Mouse (Mus musculus) hindbrain, embryonic 12.5 days (tissue): Measurements from ENCODE around the gene Dhrs7b. TPM values are rescaled to one million over a fixed set of nuclear protein-coding genes. Genes with fewer than 3 reads are reported as not detected.
A peak's percentile ranks its signal among the peaks of the same experiment; 100 is the strongest.
"Not testable (repeated sequence)": the region's sequence is repeated elsewhere in the genome, so short reads cannot be mapped to it uniquely, and the experiment has no call there.

Experiments used
- ATAC-seq: fragments of 200-750 bp; cut with Nextera tagmentation; 2 replicates; pipeline ENCODE4 v1.8.0; 2017; ENCODE audit warnings: moderate TSS enrichment; ENCODE audit not compliant: low FRiP score
- H3K27ac ChIP-seq: fragments of 300-500 bp; sonication (generic); 2 replicates; pipeline ENCODE4 v1.5.1; 2016; ENCODE audit warnings: mild to moderate bottlenecking
- H3K27me3 ChIP-seq: fragments of 300-500 bp; sonication (generic); 2 replicates; pipeline ENCODE4 v1.6.1; 2016; ENCODE audit warnings: mild to moderate bottlenecking
- H3K36me3 ChIP-seq: fragments of 300-500 bp; sonication (generic); 2 replicates; pipeline ENCODE4 v1.6.1; 2016; ENCODE audit warnings: mild to moderate bottlenecking
- H3K4me1 ChIP-seq: fragments of 300-500 bp; sonication (generic); 2 replicates; pipeline ENCODE4 v1.6.1; 2016
- H3K4me2 ChIP-seq: fragments of 300-500 bp; sonication (generic); replicated peaks from 2 replicates; pipeline ENCODE4 v1.6.1; 2016; ENCODE audit warnings: mild to moderate bottlenecking
- H3K4me3 ChIP-seq: fragments of 300-500 bp; sonication (generic); 2 replicates; pipeline ENCODE4 v1.5.1; 2016; ENCODE audit warnings: mild to moderate bottlenecking
- H3K9ac ChIP-seq: fragments of 300-500 bp; sonication (generic); 2 replicates; pipeline ENCODE4 v1.6.1; 2016; ENCODE audit warnings: mild to moderate bottlenecking, moderate library complexity
- H3K9me3 ChIP-seq: fragments of 300-500 bp; sonication (generic); replicated peaks from 2 replicates; pipeline ENCODE4 v1.6.1; 2016; ENCODE audit warnings: mild to moderate bottlenecking
- WGBS: fragments of 180-500 bp; shearing (Covaris S2); methylation state at CpG from one replicate; pipeline ENCODE4 v1.1.7; 2016; 5-methylcytosine and 5-hydroxymethylcytosine counted together
- polyA plus RNA-seq: library from polyadenylated mRNA; unstranded; fragments of >200 nt; fragmentation: Nextera tagmentation; extraction: Ambion mirVana; gene quantifications from 2 replicates; pipeline ENCODE4 v1.2.1, GENCODE M21; 2016

Gene Dhrs7b
- polyA plus RNA-seq, 1 experiment from 2014 or later: 30.4 TPM

GRCm38 (mm10) chr11:60811618-60812017 is 18.8 kb upstream of the Dhrs7b start, which contains the start of gene Shmt1:
Shmt1 (minus strand) TSS chr11:60811718.
- not testable (repeated sequence) for ATAC-seq, H3K27ac ChIP-seq, H3K36me3 ChIP-seq, H3K9me3 ChIP-seq, H3K27me3 ChIP-seq
- peak within 1 kb of the TSS; percentile 43; the same call in 1 of the 2 replicates for H3K9ac ChIP-seq
- peak within 1 kb of the TSS; percentile 43 for H3K4me3 ChIP-seq
- WGBS: 41% methylated on average over 6 of the region's 6 CpGs
- peak within 1 kb of the TSS; percentile 80 for H3K4me2 ChIP-seq
- peaks cover 20% of the 10 kb centered on the region for H3K4me1 ChIP-seq

- no peak overlapping the region for H3K4me3 ChIP-seq
- no peak for ATAC-seq
- H3K9me3 ChIP-seq: no peaks in the 10 kb centered on the region
- no peak overlapping the region for H3K27ac ChIP-seq
- 74% methylated on average over 5 of the region's 5 CpGs for WGBS
- H3K9ac ChIP-seq: no peak overlapping the region
- no peak overlapping the region for H3K4me2 ChIP-seq
- H3K4me1 ChIP-seq: no peaks in the 10 kb centered on the region
- H3K27me3 ChIP-seq: no peaks in the 10 kb centered on the region
- no peaks in the 10 kb centered on the region for H3K36me3 ChIP-seq
Observed at GRCm38 (mm10) chr11:60816398-60816797, 14.0 kb upstream of the Dhrs7b start.

DNA sequence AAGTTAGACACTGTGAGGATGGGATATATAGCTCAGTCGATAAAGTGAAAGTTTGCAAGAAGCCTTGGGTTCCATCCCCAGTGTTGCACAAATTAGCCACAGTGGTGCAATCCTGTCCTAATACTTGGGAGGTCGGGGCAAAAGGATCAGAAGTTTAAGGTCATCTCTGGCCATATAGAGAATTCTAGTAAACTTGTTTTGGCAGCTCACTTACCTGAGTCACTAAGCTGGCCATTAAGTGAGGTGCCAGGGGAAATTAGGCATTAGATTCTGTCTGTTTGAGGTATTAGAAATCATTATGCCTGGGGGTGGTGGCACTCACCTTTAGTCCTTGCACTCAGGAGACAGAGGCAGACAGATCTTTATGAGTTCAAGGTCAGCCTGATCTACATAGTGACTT is 6.7 kb upstream of the Dhrs7b start:
- Histone ChIP-seq H3K4me3 (no peak overlapping the region), H3K36me3 (no peaks in the 10 kb centered on the region), H3K4me1 (no peaks in the 10 kb centered on the region), H3K9me3 (no peaks in the 10 kb centered on the region), H3K4me2 (no peak overlapping the region), H3K27ac (no peak overlapping the region), H3K27me3 (peaks cover 4% of the 10 kb centered on the region; the same call in 1 of the 2 replicates), H3K9ac (no peak overlapping the region)
- no peak for ATAC-seq
- WGBS: 71% methylated on average over 2 of the region's 2 CpGs

DNA sequence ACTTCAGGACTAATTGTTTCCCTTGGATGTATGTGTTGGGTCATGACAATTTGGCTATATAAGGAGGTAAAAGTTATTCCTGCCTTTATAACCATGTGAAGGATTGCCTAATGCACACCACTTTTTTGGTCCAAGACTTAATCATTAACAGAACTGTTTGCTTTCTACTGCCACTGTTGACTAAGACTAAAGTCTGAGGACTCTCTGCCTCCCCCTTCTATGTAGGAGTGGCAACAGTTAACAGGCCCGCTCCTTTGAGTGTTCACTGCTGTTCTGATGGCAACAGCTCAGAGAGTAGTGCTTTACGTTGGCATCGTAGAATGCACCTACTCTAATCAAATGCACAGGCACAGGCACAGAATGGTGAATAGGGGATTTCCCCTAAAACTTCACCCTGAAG is 5.2 kb upstream of the Dhrs7b start:
- no peak for ATAC-seq
- H3K36me3 ChIP-seq: no peaks in the 10 kb centered on the region
- peaks cover 4% of the 10 kb centered on the region; the same call in 1 of the 2 replicates for H3K27me3 ChIP-seq
- H3K4me1 ChIP-seq: no peaks in the 10 kb centered on the region
- H3K27ac ChIP-seq: no peak overlapping the region
- no peak overlapping the region for H3K4me2 ChIP-seq
- no peaks in the 10 kb centered on the region for H3K9me3 ChIP-seq
- H3K9ac ChIP-seq: no peak overlapping the region
- 80% methylated on average over 3 of the region's 3 CpGs for WGBS
- no peak overlapping the region for H3K4me3 ChIP-seq

DNA sequence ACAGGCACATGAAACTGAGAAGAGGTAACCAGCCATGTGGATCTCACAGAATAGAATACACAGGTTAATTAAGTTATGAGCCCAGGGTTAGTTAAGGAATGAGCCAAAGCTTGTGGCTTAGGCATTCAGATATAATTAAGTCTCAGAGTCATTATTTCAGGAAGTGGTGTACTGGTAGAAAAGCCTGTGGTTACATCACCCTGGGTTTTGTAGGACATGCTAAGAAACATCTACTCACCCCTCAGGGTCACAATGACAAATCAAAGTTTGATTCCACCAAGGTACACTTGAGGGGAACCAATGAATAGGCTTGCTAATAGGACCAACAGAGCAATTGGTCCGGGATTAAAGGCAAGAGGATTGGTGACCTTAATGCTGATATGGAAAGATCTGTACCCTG is 3.7 kb upstream of the Dhrs7b start:
- Histone ChIP-seq H3K9me3 (no peaks in the 10 kb centered on the region), H3K9ac (no peak overlapping the region), H3K4me1 (peaks cover 7% of the 10 kb centered on the region), H3K36me3 (no peaks in the 10 kb centered on the region), H3K4me2 (no peak overlapping the region), H3K27me3 (peaks cover 4% of the 10 kb centered on the region; the same call in 1 of the 2 replicates), H3K27ac (no peak overlapping the region), H3K4me3 (no peak overlapping the region)
- 52% methylated on average over 1 of the region's 1 CpGs for WGBS
- ATAC-seq: no peak

DNA sequence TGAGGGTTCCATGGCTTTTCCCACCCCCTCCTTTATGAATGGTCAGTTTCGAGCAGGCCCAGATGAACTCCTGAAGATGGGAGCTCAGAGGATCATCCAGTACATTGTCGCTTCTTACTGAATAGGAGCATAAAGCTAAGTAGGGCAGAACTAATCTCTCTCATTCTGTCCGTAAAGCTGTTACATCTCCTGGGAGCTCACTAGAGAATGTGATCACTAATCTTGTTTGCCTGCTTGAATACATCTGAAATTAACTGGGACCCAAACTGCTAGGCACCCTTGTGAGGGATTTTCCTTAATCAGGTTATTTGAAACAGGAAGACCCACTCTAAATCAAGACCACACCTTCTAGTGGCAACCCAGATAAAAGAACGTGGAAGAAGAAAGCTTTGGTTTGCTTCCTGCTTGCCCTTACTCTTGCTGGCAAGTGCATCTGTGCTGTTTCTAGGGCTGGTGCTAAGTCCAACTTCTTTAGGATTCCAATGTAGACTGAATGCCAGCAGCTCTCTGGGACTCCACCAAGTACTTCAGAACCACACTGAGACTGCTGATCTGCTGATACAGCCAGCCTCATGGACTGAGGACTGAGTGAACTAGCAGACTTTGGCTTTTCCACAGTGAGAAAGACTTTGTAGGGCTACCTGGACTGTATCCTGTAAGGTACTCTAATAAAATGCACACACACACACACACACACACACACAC is 3.0 kb upstream of the Dhrs7b start:
- H3K9me3 ChIP-seq: no peaks in the 10 kb centered on the region
- H3K27me3 ChIP-seq: peaks cover 4% of the 10 kb centered on the region; the same call in 1 of the 2 replicates
- no peak for ATAC-seq
- 59% methylated on average over 4 of the region's 4 CpGs for whole genome bisulfite sequencing
- no peak overlapping the region for H3K4me2 ChIP-seq
- no peaks in the 10 kb centered on the region for H3K36me3 ChIP-seq
- no peak overlapping the region for H3K27ac ChIP-seq
- no peak overlapping the region for H3K4me3 ChIP-seq
- peaks cover 7% of the 10 kb centered on the region for H3K4me1 ChIP-seq
- no peak overlapping the region for H3K9ac ChIP-seq

DNA sequence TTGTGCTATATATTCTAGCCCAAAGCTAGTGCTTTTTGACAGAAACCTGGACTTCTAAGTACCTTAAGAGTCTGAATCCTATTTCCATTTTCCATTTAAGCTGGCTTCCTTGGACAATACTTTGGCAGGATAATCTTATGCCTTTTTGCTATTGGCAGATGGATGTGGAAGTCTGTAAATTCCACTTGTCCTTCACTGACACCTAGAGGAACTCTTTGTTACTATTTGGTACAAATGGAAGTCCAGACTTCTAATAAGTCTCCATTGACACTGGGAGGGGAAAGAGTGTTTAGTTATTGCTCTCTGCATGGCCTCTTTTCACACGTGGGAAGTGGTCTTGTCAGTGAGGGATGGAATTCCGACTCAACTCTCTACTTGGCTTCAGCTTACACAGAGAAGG is 1.5 kb upstream of the Dhrs7b start:
- no peak overlapping the region for H3K4me2 ChIP-seq
- H3K27ac ChIP-seq: no peak overlapping the region
- no peak overlapping the region for H3K4me3 ChIP-seq
- H3K27me3 ChIP-seq: peaks cover 4% of the 10 kb centered on the region; the same call in 1 of the 2 replicates
- no peaks in the 10 kb centered on the region for H3K9me3 ChIP-seq
- no peaks in the 10 kb centered on the region for H3K36me3 ChIP-seq
- no peak overlapping the region for H3K9ac ChIP-seq
- no peak for ATAC-seq
- 42% methylated on average over 2 of the region's 2 CpGs for WGBS
- peaks cover 7% of the 10 kb centered on the region for H3K4me1 ChIP-seq

DNA sequence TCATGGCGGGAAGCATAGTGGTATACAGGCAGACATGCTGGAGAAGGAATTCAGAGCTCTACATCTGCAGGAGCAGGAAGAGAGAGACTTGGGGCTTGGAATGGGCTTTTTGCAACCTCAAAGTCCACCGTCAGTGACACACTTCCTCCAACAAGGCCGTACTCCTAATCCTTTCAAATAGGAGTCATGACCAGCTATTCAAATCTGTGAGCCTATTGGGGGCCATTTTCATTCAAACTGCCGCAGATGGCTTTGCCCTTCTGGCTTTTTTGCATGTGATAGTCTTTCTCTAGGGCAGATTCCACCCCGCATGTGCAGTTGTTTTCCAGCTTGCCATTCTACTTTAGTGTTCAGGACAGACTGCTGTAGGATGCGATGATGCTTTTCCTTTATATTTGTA is 6.5 kb downstream of the Dhrs7b start:
- H3K4me3 ChIP-seq: no peak overlapping the region
- H3K27ac ChIP-seq: no peak overlapping the region
- no peak overlapping the region for H3K4me2 ChIP-seq
- H3K27me3 ChIP-seq: no peaks in the 10 kb centered on the region
- WGBS: 94% methylated on average over 6 of the region's 6 CpGs
- H3K4me1 ChIP-seq: no peaks in the 10 kb centered on the region
- H3K36me3 ChIP-seq: no peaks in the 10 kb centered on the region
- ATAC-seq: no peak
- H3K9me3 ChIP-seq: no peaks in the 10 kb centered on the region
- H3K9ac ChIP-seq: no peak overlapping the region

DNA sequence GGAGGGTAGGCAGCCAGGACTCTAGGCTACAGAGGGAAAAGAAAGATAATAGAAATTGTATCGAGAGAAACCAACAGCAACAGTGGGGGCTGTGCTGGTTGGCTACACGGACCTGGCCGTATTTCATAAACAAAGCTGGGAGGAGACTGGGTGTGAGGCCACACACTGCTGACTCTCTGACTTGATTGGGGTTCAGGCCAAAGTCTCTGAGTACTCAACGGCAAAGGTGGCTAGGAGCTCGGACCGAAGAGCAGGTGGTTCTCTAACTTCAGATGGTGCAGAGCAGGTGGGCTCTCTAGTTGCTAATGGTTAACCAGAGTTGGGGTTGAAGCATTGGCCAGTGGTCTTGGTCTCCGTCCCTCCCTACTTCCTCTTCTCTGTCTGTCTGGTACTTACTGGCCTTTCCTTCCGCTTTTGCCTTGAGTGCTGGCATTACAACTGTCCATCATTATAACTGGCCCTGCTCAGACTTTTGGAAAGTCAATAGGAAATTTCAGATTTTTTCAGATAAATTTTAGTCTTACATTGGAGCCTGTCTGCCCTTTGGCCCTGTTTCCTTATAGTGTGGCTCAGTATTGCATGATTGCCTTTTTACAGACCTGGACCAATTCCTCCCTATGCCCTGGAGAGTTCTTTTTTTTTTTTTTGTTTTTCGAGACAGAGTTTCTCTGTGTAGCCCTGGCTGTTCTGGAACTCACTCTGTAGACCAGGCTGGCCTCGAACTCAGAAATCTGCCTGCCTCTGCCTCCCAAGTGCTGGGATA is 7.4 kb downstream of the Dhrs7b start:
- 93% methylated on average over 10 of the region's 10 CpGs for WGBS
- Histone ChIP-seq H3K4me2 (no peak overlapping the region), H3K9ac (no peak overlapping the region)

DNA sequence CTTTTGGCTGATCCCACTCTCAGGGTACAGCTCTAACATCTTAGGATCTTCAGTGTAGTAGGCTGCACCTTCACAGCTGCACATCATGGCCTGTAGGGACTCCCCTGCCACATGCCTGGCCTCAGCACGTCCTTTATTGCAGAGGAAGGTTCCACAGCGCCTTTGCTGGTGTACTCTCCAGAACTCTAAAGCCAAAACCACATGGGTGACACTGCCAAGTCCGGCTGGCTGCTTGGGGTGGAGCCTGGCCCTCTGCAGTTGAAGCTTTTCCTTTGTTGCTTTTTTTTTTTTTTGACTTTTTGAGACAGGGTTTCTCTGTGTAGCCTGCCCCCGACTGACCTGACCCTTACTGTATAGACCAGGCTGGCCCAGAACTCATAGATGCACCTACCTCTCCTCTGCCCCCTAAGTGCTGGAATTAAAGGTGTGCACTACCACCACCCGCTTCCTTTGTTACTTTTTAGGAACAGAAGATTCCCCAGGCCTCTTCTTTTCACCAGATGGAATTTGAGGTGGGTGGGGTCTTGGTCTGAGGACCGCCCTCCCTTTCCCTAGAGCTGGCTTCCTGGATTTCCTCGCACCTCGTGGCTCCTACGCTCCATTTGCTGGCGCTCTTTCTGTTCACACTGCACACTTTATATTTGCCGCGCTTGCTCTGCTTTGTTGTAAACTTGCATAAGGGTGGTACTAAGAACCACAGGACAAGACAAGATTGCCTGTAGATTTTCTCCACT is 11.2 kb downstream of the Dhrs7b start:
- no peak overlapping the region for H3K4me2 ChIP-seq
- peaks cover 17% of the 10 kb centered on the region; the same call in 1 of the 2 replicates for H3K36me3 ChIP-seq
- H3K4me3 ChIP-seq: no peak overlapping the region
- no peaks in the 10 kb centered on the region for H3K4me1 ChIP-seq
- H3K9ac ChIP-seq: no peak overlapping the region
- 81% methylated on average over 12 of the region's 12 CpGs for WGBS
- H3K27me3 ChIP-seq: no peaks in the 10 kb centered on the region
- H3K27ac ChIP-seq: no peak overlapping the region
- no peaks in the 10 kb centered on the region for H3K9me3 ChIP-seq
- no peak for ATAC-seq

More for the DNA sequence above, 7.4 kb downstream of the Dhrs7b start:
- no peak for ATAC-seq
- Histone ChIP-seq H3K9me3 (no peaks in the 10 kb centered on the region), H3K4me1 (no peaks in the 10 kb centered on the region), H3K27ac (no peak overlapping the region), H3K4me3 (no peak overlapping the region), H3K36me3 (no peaks in the 10 kb centered on the region), H3K27me3 (no peaks in the 10 kb centered on the region)

GRCm38 (mm10) chr11:60843412-60843811 is 13.0 kb downstream of the Dhrs7b start:
- 86% methylated on average over 5 of the region's 5 CpGs for WGBS
- Histone ChIP-seq H3K27ac (no peak overlapping the region), H3K4me2 (no peak overlapping the region), H3K9ac (no peak overlapping the region), H3K4me3 (no peak overlapping the region), H3K9me3 (no peaks in the 10 kb centered on the region), H3K36me3 (peaks cover 26% of the 10 kb centered on the region), H3K27me3 (no peaks in the 10 kb centered on the region), H3K4me1 (no peaks in the 10 kb centered on the region)
- no peak for ATAC-seq

- Histone ChIP-seq H3K9me3 (no peaks in the 10 kb centered on the region), H3K4me2 (no peak overlapping the region), H3K4me1 (no peaks in the 10 kb centered on the region), H3K27me3 (no peaks in the 10 kb centered on the region), H3K27ac (no peak overlapping the region), H3K4me3 (no peak overlapping the region), H3K36me3 (peaks cover 36% of the 10 kb centered on the region), H3K9ac (no peak overlapping the region)
- no peak for ATAC-seq
- 92% methylated on average over 5 of the region's 5 CpGs for WGBS
Observed at GRCm38 (mm10) chr11:60845415-60845814, 15.0 kb downstream of the Dhrs7b start.
